Mouse (Mus musculus) cerebellum, adult (tissue): Measurements from ENCODE around the gene Dusp7.

ENCODE experiments used
- ATAC-seq: cut with Nextera tagmentation; 2 replicates; pipeline ENCODE4 v1.9.2; 2017; ENCODE audit warnings: mild to moderate bottlenecking, moderate library complexity, mixed read lengths; ENCODE audit not compliant: insufficient number of reproducible peaks, low FRiP score, low TSS enrichment

Dusp7 gene

DNA sequence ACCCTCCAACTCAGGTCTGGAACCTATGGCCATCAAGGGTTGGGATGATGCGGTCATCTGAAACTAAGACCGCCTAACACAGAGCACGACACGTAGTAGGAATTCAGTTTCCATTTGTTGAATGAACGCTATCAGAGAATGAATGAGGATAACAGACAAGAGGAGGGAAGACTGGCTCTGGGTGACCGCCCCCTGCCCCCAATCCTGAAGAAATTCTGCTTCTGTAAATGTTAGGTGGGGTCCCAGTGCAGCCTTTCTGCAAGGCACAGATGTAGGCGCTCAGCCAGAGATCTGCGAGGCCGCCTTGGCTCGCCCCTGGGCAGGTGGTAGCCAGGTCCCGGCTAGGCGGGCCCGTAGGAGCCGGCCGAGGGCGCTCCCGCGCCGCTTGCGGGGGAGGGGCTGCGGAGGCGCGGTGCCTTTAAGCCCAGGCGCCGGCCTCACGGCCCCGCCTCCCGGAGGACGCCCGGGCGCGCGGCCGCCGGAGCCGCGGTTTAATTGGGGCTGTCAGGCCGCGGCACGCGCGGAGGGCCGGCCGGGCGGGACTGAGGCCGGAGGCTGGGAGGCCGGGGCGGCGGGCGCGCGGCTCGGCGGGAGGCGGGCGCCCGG, at the start of gene Dusp7:
TSS of gene Dusp7 (plus strand) at position 521 of the 606 bp plus-strand sequence.
- ATAC-seq, result peak; percentile 56

DNA sequence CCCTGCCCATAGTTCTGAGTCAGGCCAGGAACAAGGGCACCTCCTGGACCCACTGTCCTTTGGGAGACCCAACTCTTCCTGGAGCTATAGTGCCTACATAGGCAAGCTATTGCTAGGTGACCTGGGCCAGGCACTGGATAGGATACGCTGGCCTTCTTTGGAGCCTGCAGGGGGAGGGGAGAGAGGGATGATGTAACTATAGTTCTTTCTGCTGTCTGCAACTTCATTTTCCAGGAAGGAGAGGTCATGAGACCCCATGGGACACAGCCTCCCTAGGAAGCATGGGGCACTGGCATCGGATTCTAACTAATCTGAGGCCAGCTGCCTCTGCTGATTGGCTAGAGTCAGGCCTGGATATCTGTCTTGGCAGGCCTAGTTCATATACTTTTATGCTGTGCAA, 49.3 kb upstream of the Dusp7 start:
- no peak for ATAC-seq

DNA sequence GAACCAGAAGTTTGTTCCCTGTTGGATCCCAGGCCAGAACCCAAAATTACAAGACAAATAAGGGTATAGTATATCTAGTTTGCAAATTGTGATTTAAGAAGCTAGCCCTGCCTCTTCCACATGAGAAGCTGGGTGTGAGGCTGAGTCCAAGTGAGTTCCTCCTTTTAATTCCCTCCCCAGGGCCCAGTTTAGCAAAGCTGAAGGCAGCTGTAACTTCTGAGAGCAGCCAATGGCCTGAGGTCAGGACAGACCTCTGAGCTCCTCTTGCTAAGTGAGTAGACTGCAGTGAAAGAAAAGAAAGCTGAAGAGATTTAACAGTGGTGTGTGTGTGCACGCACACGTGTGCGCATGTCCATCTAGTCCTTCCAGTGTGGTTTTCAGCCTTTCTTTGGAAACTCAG, 45.9 kb upstream of the Dusp7 start:
- ATAC-seq, result no peak

DNA sequence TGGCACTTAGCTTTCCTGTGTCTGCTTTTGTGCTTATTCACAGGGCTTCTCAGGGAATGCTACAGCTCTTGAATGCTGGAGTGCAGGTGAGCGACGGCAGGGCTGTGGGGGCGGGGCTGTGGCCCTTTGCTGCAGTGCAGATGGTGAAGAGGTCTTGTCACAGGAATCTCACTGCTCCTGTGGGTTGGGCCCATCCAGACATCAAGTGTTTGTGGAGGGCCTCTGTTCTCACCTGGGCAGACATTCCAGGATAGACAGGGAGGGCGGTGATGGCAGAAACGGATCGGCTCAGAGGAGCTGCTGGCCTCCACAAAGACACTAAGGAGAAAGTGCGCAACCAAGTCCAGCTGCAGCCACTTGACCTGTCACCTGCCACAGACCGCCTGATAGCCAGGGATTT, 42.2 kb upstream of the Dusp7 start:
- no peak for ATAC-seq

DNA sequence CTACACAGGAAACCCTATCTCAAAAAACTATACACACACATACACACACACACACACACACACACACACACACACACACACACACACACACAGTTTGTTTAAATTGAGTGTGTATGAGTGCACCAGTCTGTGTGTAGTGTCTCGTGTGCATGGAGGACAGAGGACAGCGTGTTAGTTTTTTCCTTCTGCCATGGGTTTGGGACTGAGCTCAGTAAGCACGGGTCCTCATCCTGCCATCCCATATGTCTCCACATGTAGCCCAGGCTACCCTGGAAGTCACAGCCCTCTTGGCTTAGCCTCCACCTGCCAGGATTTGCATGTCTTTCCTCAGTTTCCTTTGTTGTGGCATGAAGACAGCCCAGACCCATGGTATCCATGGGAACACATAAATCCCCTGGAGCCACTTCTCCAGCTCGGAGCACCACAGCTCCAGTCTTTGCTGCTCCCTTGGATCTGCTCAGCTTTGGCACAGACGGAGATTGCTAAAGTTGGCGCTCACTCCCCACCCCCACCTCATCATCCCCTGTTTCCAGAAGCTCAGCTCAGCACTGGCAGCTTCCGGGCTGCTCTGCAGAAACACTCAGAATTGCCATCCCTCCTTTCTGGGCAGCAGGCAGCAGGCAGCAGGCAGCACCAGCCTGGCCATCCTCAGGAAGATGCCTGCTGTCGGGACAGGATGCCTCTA, 41.2 kb upstream of the Dusp7 start:
- no peak for ATAC-seq

DNA sequence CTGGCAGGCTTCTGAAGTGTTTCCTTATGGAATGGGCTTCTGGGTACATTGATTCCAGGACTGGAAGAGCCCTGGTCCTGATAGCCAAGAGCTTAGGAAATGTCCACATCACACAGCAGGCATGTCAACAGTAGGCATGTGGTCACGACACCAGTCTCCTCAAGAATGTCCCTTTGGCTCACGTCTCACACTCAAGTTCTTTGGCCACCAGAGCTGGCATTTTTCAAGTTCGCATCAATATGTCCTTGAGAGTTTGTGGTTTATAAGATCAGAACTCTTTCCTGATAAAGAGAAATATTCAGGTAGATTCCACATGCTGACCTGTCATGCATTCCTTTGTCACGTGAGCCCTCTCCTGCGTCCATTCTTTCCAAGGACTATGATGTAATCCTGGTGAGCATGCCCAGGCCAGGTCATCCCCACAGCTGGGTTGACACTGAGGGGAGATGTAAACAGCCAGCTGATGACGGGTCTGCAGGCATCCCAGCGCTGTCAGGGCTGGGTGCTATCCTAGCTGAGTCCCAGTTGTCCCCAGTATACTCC, 40.3 kb upstream of the Dusp7 start:
- no peak for ATAC-seq

DNA sequence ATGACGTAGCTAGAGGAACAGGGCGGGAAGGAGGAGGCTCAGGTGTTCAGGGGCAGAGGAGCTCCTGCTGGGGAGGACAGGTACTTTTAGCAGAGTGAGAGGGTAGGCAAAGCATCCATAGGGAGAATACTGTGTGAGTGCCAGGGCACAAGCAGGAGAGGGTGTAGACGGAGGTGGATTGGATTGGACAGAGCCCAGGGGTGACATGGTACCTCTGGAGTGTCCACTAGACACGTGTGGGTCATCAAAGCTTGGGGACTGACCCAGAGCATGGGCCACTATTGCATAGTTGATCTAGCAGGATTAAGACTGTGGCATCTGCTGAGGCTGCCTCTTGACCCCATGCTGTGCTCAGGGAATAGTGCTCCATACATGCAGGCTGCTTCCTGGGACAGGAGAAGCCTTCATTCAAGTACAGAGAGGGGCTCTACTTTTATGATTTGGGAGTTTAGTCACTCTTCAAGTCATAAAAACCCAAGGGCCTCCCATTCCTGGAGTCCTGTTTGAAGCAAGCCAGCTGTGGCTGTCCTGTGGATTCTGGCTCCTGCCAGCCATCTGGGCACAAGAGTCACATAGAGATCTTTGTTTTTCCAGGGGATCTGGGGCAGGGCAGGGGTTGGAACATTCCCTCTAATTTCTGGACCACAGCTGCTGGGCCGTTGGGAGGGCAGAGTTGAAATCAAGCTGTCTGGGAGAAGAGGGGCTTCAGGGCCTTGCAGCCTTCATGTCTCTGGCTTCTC, 39.5 kb upstream of the Dusp7 start:
- no peak for ATAC-seq

DNA sequence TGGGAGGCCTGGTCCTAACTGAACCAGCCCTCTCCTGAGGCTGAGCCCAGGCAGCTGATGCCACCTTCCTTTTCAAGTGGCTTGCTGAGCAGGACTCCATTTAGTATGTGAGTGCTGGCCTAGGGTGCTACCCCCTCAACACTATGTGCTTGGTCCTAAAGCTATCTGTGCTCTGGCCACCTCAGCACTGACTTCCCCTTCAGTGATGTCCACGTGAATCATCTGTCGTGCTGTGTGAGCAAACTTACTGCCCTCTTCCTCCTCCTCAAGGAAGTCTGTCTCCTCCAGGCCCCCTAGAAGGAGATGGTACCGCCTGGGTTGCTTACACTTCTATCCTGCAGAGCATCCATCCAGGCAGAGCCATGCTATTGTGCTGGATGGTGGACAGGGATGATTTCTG, 35.7 kb upstream of the Dusp7 start:
- no peak for ATAC-seq

DNA sequence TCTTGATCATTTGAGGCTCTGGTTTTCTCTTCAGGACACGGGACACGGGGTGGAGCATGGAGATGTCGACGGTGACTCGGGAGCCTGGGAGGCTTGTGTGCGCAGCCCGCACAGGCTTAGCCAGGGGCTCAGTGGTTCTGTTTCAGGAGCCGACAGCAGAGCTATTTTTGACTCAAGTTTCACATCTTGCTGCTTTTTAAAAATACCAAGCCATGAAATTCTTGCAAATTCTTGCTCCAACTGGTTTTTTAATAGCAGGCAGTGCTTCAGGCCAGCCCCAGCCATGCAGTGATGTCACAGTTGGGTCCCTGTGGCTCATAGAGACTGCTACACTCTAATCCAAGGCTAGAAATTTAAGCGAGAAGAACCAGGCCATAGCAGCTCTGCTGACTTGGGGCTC, 30.8 kb upstream of the Dusp7 start:
- no peak for ATAC-seq

DNA sequence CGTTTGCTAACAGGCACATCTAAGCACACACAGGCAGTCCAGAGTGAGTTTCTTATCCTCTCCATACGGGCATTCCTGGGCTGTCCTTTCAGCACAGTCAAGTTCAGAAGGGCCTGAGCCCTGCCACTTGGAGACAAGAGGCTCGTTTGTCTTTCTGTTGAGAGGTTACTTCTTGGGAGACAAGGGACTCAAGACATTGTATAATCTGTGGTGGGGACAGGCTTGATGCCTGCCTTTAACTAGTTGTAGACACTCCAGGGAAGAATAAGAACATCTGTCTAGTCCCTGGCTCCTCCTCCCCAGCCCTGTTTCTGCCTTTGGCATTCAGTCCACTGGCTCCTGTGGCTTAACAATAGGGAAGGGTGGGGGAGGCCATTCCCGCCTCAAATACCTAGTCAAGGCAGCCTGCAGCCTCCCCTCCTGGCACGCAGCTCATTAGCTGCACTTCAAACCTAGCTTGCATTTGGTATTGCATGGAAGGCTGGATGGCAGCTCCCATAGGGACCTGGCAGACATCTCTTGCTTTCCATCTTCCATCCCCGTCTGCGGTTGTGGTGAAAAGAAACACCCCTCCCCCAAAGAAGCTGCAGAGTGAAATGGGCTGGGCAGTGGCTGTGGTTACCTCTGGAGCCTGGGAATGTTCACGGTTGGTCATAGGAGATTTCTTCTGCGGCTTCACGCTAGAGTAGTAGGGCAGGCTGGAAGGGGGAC, 29.8 kb upstream of the Dusp7 start:
- ATAC-seq, result no peak

DNA sequence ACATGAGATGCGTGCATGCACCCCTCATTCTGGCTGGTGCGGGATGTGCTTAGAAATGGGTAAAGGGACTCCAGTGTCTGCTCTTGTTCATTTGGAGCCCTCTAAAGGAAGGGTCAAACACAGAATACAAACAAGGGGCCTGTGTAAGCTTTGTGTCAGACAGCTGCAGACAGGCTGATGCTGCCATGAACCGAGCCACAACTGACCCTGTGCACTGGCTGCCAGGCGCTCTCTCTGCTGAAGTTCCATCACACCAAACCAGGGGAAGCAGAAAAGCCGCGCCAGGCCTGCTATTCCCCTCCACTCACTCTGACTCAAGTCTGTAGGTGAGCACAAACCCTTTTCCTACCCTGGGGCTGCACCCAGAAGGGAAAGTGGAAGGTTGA, 29.3 kb upstream of the Dusp7 start:
- no peak for ATAC-seq

DNA sequence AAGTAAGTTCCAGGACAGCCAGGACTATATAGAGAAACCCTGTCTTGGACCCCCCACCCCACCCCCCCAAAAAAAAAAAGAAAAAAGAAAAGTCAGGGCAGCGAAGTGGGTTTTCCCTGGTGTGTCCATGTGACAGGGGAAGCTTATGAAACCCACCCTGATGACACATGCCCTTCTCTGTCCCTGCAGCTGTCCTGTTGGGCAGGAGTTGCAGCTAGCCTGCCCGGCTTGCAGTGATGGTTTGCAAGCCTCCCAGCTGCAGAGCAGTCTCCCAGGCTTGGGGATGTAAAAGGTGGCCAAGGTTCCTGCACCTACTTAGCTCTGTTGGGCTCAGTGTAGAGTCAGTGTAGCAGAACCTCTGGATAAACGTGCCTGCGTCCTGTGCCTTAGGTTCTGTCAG, 28.7 kb upstream of the Dusp7 start:
- no peak for ATAC-seq

DNA sequence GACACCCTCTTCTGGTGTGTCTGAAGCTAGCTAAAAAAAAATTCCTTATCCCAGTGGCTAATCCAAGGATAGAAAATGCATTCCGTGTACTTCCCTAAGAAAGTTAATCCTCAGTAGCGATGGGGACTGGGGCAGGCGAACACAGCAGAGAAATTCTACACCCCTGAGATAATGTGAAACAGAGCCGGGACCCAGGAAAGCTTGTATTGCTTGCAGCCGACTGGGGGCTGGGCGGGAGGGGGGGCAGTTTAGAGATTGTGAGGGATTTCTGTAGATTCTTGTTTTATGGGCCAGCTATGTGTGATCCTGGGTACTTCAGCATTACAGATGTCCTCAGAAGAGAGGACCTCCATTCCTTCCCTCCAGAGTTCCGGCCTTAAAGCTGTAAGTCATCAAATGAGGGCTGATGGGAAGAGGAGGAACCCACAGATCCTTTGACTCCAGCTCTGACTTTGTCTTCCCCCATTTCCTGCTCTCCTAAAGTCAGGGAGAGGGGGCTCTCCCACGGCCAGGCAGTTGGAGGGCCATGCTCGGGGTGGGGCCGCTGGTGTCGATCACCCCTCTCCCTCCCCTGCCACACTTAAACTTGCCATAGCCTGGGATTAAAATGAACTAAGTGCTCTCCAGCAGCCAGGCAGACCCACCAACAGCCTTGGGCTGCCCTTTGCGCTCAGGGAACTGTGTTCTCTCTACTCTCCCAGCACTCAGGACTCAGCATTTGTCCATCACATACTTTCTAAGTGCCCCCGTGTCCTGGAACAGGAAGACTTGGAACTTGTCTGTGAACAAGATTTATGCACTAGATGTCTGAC, 27.7 kb upstream of the Dusp7 start:
- no peak for ATAC-seq

DNA sequence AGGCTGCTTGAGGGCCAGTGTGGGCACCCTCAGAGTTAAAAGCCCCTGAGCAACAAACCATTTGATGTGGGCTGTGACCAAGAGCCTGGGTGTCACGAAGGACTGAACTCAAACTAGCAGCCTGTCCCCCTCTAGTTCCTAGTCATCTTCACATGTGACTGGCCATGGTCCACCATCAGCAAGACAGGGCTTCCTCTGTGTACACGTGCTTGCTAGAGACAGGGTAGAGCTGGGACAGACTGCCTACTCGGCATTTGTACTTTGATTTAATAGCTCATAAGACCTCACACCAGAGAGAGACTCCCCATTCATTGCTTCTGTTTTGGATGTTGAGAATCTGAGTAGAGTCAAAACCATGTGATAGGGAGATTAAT, 27.1 kb upstream of the Dusp7 start:
- ATAC-seq, result no peak

DNA sequence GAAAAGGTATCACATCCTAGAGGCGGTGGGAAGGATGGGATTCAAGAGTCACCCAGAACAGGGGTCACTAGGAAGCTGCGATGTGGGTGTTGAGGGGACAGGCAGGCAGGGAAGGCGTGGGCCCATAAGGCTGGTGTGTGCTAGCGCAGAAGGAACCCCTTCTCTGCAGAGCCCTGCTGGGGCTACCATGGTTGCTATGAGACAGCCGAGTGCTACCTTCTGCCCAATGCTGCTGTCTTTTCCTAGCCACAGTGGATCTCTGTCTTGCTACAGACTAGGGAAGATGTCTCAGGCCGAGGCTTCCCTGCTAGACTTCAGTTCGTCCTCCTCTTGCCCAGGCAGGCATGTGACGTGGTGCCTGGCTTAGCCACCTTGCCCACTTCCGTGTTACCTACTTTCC, 25.9 kb upstream of the Dusp7 start:
- ATAC-seq, result no peak

DNA sequence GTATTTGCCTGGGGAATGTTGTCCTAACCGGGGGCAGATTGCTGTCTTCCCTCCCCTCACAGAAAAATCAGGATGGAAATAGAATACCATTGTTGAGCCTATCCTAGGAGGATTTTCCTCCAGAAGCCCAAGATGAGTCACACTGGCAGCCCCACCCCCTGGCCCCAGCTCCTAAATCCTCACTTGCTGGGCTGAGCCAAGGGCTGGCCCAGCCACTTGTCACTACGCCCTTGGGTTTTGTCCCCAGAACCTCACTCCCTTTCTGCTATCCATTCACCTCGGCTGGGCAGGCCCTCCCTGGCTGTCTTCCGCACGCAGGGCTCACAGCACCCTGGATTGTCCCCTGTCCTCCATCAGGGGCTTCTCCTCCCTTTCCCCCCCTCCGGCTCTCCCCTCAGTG, 23.3 kb upstream of the Dusp7 start:
- no peak for ATAC-seq

DNA sequence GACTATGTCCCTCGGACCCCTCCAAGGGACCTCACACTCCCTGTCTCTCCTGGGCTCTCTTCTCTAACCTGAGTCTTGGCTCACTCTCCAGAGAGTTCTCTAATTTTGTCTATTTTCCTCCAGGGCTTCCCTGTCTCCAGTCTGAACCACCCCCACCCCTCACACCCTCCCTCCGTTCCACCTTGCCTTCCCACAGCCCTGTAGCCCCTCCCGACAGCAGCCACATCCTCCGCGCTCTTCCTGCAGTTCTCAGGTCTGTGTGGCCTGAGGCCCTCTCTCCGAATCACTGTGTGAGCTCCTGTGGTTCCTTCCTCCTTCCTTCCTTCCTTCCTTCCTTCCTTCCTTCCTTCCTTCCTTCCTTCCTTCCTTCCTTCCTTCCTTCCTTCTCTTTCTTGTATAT, 22.8 kb upstream of the Dusp7 start:
- ATAC-seq, result no peak

DNA sequence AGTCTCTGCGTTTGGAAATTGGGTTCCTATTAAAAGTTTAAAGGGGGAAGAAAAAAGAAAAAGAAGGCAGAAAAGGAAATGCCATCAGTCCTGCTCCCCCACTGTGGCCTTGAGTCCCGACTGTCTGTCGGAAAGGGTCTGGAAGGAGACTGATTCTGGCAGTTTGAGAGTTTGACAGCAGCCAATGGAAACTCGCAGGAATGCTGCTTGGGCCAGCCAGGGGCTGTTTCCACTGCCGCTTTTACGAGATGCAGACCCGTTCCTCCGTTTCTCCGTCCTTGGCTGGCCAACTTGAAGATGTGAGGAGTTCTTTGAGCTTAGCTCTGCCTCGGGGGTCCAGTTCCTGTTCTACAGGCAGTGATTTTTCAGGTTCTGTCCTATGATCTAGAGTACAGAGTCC, 20.2 kb upstream of the Dusp7 start:
- no peak for ATAC-seq

DNA sequence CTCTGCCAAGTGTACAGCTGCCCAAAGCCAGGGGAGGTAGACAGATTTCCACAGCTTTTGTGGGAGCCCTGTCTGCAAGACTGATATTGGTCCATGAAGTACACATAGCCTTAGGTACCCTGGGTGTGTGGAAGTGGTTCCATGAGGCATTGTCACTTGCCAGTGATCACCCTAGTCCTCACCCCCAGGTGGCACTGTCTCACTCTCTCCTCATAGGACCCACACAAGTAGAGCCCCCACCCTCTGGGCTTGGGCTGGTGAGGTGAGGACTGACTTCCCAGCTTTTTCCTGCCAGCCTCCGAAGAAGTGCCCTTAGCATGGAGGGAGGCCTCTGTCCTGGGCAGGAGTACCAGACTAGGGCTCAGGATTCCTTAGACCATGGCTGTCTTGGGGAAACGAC, 19.4 kb upstream of the Dusp7 start:
- no peak for ATAC-seq

DNA sequence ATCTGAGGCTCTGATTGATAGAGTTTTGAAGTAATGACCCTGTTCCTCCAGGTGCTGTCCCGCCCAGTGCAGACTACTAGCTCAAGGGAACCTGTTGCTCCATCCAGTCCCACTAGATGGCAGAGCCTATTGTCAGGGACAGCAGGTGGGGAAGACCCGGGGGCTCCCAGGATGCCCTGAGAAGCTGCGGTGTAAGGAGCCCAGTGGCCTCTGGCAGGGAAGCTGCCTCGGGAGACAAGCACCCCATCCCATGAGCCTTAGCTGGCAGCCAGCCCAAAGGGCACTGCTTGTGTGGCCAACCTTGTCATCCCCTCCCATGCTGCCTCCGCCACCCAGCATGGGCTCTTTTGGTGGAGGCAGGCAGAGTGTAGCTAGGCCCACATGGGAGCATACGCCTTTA, 17.3 kb upstream of the Dusp7 start:
- no peak for ATAC-seq
